Mouse (Mus musculus) NIH3T3 (cell line): ENCODE measurements at regions not wholly inside any gene's neighbourhood (a gene's known extent, or its start where the extent isn't known, plus 50 kb on each side); places are given as distances from the start of the nearest gene placed in this dataset.
"Not testable (repeated sequence)": the region's sequence is repeated elsewhere in the genome, so short reads cannot be mapped to it uniquely, and the experiment has no call there.

ENCODE experiments used
- DNase-seq: peaks from one replicate; pipeline ENCODE4 v3.0.0-alpha.2; 2012; ENCODE audit warnings: low read depth

GRCm38 (mm10) chr12:71718412-71718811, 112.5 kb upstream of the Daam1 start:
- not testable (repeated sequence) for DNase-seq

GRCm38 (mm10) chr12:71718911-71719310, 112.0 kb upstream of the Daam1 start:
- no peak for DNase-seq

GRCm38 (mm10) chr12:71725140-71725539, 105.7 kb upstream of the Daam1 start:
- no peak for DNase-seq

- DNase-seq = peak; percentile 71
Observed at GRCm38 (mm10) chr12:71725713-71726336, 105.1 kb upstream of the Daam1 start.

GRCm38 (mm10) chr12:71743345-71743744, 87.5 kb upstream of the Daam1 start:
- no peak for DNase-seq

- DNase-seq = no peak
Observed at GRCm38 (mm10) chr12:71746011-71746410, 84.9 kb upstream of the Daam1 start.

GRCm38 (mm10) chr12:71747386-71747785, 83.5 kb upstream of the Daam1 start:
- peak; percentile 17 for DNase-seq

- peak; percentile 89 for DNase-seq
Observed at GRCm38 (mm10) chr12:71747831-71748368, 83.0 kb upstream of the Daam1 start.

- DNase-seq = peak; percentile 98
Observed at GRCm38 (mm10) chr12:71748731-71749130, 82.1 kb upstream of the Daam1 start.

- DNase-seq = no peak
Observed at GRCm38 (mm10) chr12:71749668-71750067, 81.2 kb upstream of the Daam1 start.

- DNase-seq = no peak
Observed at GRCm38 (mm10) chr12:71752741-71753260, 78.1 kb upstream of the Daam1 start.

- no peak for DNase-seq
Observed at GRCm38 (mm10) chr12:71753276-71753675, 77.6 kb upstream of the Daam1 start.

- DNase-seq = peak; percentile 50
Observed at GRCm38 (mm10) chr12:71763194-71763593, 67.7 kb upstream of the Daam1 start.

- no peak for DNase-seq
Observed at GRCm38 (mm10) chr12:71766086-71766485, 64.8 kb upstream of the Daam1 start.

GRCm38 (mm10) chr12:71766636-71767035, 64.2 kb upstream of the Daam1 start:
- DNase-seq = no peak

- DNase-seq = peak; percentile 65
Observed at GRCm38 (mm10) chr12:71767896-71768295, 63.0 kb upstream of the Daam1 start.

- peak; percentile 87 for DNase-seq
Observed at GRCm38 (mm10) chr12:71768471-71768870, 62.4 kb upstream of the Daam1 start.

GRCm38 (mm10) chr12:71768890-71769289, 62.0 kb upstream of the Daam1 start:
- no peak for DNase-seq

- no peak for DNase-seq
Observed at GRCm38 (mm10) chr12:71769302-71769701, 61.6 kb upstream of the Daam1 start.

GRCm38 (mm10) chr12:71773891-71774290, 57.0 kb upstream of the Daam1 start:
- DNase-seq = peak; percentile 25

- DNase-seq = no peak
Observed at GRCm38 (mm10) chr12:71775126-71775525, 55.8 kb upstream of the Daam1 start.

- DNase-seq = no peak
Observed at GRCm38 (mm10) chr12:71778137-71778536, 52.7 kb upstream of the Daam1 start.

- DNase-seq = no peak
Observed at GRCm38 (mm10) chr12:71778948-71779347, 51.9 kb upstream of the Daam1 start.

- no peak for DNase-seq
Observed at GRCm38 (mm10) chr12:71779418-71779817, 51.5 kb upstream of the Daam1 start.
